Mouse (Mus musculus): ENCODE results near the gene Filip1l. TPM values are rescaled to one million over a fixed set of nuclear protein-coding genes. Genes with fewer than 3 reads are reported as not detected.

Gene Filip1l
- total RNA-seq, 1 experiment from 2014 or later: 20.6 TPM

GRCm38 (mm10) chr16:57570789-57571311 lies 218.0 kb downstream of the Filip1l start:
- peak; percentile 13 for DNase-seq

- DNase-seq: no peak
Measured at GRCm38 (mm10) chr16:57573831-57574230, 220.9 kb downstream of the Filip1l start.

- DNase-seq: no peak
Measured at GRCm38 (mm10) chr16:57575764-57576388, 223.0 kb downstream of the Filip1l start.

- no peak for DNase-seq
Measured at GRCm38 (mm10) chr16:57577519-57577918, 224.6 kb downstream of the Filip1l start.

- DNase-seq: no peak
Measured at GRCm38 (mm10) chr16:57580041-57580440, 227.1 kb downstream of the Filip1l start.

- peak; percentile 15 for DNase-seq
Measured at GRCm38 (mm10) chr16:57582008-57582407, 229.1 kb downstream of the Filip1l start.

GRCm38 (mm10) chr16:57585201-57585600 lies 232.3 kb downstream of the Filip1l start:
- DNase-seq: no peak

GRCm38 (mm10) chr16:57593422-57594157 lies 240.7 kb downstream of the Filip1l start:
- peak; percentile 25 for DNase-seq

GRCm38 (mm10) chr16:57597295-57597957 lies 244.5 kb downstream of the Filip1l start:
- no peak for DNase-seq

GRCm38 (mm10) chr16:57601031-57601430 lies 248.1 kb downstream of the Filip1l start:
- no peak for DNase-seq

GRCm38 (mm10) chr16:57606444-57607227 lies 253.7 kb downstream of the Filip1l start, which contains the start of gene Cmss1:
Cmss1 (minus strand) TSS chr16:57606864.
- peak; percentile 93 for DNase-seq

- peak; percentile 56 for DNase-seq
Measured at GRCm38 (mm10) chr16:57611768-57612167, 258.9 kb downstream of the Filip1l start.

Other genes starting within 250 kb of the Filip1l start
- 61.4 and 66.0 TPM in 2 replicates for gene Tomm70a, start 231.4 kb upstream of the Filip1l start, total RNA-seq (2021)
- 72.4 and 79.7 TPM in 2 replicates for gene Nit2, start 185.8 kb upstream of the Filip1l start, total RNA-seq (2021)
- gene Tbc1d23, start 121.6 kb upstream of the Filip1l start, total RNA-seq (2021): 35.4 and 40.6 TPM in 2 replicates
- not detected in 2 replicates for gene Tmem30c, start 60.2 kb upstream of the Filip1l start, total RNA-seq (2021)